Mouse (Mus musculus): ENCODE data around the gene Popdc2. TPM values are rescaled to one million over a fixed set of nuclear protein-coding genes. Genes with fewer than 3 reads are reported as not detected.

The Popdc2 gene
- total RNA-seq, 2 experiments from 2014 or later, result 6.2 to 26.5 TPM

- ATAC-seq (replicated peaks; ENCODE audit: low FRiP score, poor library complexity, severe bottlenecking), result no peak
Measured at GRCm38 (mm10) chr16:38396155-38396554, 34.1 kb downstream of the Popdc2 start.

GRCm38 (mm10) chr16:38398266-38398665, 36.3 kb downstream of the Popdc2 start:
- ATAC-seq (replicated peaks; ENCODE audit: low FRiP score, poor library complexity, severe bottlenecking), result no peak

GRCm38 (mm10) chr16:38399076-38399475, 37.1 kb downstream of the Popdc2 start:
- ATAC-seq (replicated peaks; ENCODE audit: low FRiP score, poor library complexity, severe bottlenecking), result no peak

GRCm38 (mm10) chr16:38399531-38400231, 37.7 kb downstream of the Popdc2 start:
- no peak for ATAC-seq (replicated peaks; ENCODE audit: low FRiP score, poor library complexity, severe bottlenecking)

- ATAC-seq (replicated peaks; ENCODE audit: low FRiP score, poor library complexity, severe bottlenecking), result no peak
Measured at GRCm38 (mm10) chr16:38400311-38400960, 38.4 kb downstream of the Popdc2 start.

DNA sequence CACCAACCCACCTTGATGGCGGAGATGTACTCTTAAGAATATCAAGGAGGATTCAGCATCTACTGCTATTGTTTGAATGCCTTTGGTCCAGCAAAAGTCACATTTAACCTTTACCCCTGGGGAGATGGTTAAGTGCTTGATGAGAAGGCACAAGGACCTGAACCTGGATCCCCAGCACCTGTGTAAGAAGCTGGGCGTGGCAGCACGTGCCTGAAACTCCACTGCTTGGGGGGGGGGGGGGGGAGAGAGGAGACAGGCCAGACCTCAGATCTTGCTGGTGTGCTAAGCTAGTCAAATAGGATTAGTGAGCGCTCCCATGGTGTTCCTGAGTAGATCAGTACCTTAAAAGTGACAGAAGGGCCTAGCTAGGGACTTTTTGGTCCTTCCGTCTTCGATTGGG, 39.5 kb downstream of the Popdc2 start:
- ATAC-seq (replicated peaks; ENCODE audit: low FRiP score, poor library complexity, severe bottlenecking), result no peak

- ATAC-seq (replicated peaks; ENCODE audit: low FRiP score, poor library complexity, severe bottlenecking), result no peak
Measured at GRCm38 (mm10) chr16:38403639-38404038, 41.6 kb downstream of the Popdc2 start.

- no peak for ATAC-seq (replicated peaks; ENCODE audit: low FRiP score, poor library complexity, severe bottlenecking)
Measured at GRCm38 (mm10) chr16:38406293-38406692, 44.3 kb downstream of the Popdc2 start.

DNA sequence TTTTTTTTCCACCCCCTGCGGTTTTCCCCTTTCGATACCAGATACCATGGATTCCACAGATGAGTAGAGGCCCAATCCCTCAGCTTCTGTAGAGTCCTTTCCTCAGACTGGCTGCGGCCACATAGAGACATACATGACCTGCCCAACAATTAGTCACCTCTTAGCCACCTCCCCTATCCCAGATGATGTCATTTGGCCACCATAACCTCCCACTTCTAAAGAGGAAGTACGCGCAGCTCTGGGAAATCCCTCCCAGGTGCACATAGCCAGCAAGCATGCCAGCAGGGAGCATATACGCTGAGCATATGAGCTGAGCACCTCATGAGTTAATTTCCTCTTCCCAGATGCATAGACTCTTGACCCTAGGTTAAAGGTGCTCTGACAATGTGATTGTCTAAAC, 44.7 kb downstream of the Popdc2 start:
- no peak for ATAC-seq (replicated peaks; ENCODE audit: low FRiP score, poor library complexity, severe bottlenecking)

DNA sequence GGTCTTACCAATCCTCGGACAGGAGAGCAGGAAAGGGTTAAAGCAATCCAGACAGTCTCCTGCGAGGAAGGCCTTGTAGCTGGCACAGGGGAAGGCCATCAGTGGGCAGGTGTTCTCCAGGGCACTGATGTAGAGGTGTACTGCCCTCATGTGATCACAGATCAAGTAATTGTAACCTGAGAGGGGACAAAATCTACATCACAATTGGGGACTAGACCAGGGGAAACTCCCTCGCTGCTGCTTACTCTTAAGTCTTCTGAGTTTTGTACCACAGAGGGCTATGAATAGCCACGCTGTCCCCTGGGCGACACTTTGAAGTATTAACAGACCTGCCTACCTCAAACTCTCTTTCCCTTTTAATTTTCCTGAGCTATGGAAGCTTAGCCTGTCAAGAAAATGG, 45.6 kb downstream of the Popdc2 start:
- ATAC-seq (replicated peaks; ENCODE audit: low FRiP score, poor library complexity, severe bottlenecking), result no peak

DNA sequence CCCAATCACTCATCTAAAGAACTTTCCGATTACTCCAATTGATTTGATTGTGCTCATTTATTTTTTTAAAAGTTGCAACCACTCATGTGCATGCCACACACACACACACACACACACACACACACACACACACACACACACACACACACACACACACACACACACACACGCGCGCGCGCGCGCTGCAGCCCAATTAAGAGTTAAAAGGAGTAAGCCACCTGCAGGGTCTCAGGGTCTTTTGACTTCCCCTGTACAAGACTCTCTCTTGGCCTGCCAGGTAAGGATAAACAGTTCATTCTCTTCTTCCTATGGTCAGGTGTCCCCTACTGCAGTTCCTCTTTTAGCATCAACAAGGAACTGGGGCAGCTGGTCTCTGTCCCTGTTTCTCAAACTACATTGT, 46.4 kb downstream of the Popdc2 start:
- ATAC-seq (replicated peaks; ENCODE audit: low FRiP score, poor library complexity, severe bottlenecking), result no peak

DNA sequence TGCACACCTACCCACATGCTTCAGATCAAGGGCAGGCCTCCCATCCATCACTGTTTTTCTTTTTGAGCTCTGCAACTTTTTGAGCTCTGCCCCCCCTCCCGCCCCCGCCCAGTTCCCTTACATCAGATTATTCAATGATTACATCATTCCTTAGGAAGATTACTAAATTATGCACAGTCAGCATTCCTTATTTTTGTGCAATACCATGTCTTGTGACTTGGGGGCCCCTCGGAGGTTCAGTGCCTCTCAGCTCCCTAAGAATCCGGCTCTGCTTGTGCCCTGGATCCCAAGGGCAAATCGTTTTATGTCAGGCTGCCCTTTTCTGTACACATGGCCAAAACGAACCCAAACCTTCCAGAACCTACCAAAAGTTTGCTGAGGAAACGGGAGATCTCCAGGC, 52.9 kb downstream of the Popdc2 start:
- ATAC-seq (replicated peaks; ENCODE audit: low FRiP score, poor library complexity, severe bottlenecking), result no peak

GRCm38 (mm10) chr16:38425374-38425773, 63.4 kb downstream of the Popdc2 start:
- no peak for ATAC-seq (replicated peaks; ENCODE audit: low FRiP score, poor library complexity, severe bottlenecking)

- no peak for ATAC-seq (replicated peaks; ENCODE audit: low FRiP score, poor library complexity, severe bottlenecking)
Measured at GRCm38 (mm10) chr16:38425799-38426198, 63.8 kb downstream of the Popdc2 start.

Other genes with a start within 250 kb of the Popdc2 start
- not detected in 2 replicates for gene Nr1i2, start 67.4 kb upstream of the Popdc2 start, total RNA-seq (2015; ENCODE audit: low replicate concordance)
- not detected in 2 replicates for gene Nr1i2, start 67.4 kb upstream of the Popdc2 start, total RNA-seq (2017; ENCODE audit: low replicate concordance)
- gene Maats1, start 20.1 kb upstream of the Popdc2 start, total RNA-seq (2015; ENCODE audit: low replicate concordance), result 0.42 TPM in 1 of 2 replicates, not detected in the other
- not detected in 2 replicates for gene Maats1, start 20.1 kb upstream of the Popdc2 start, total RNA-seq (2017; ENCODE audit: low replicate concordance)
- 53.5 and 84.5 TPM in 2 replicates for gene Cox17, start 15.2 kb upstream of the Popdc2 start, total RNA-seq (2015; ENCODE audit: low replicate concordance)
- gene Cox17, start 15.2 kb upstream of the Popdc2 start, total RNA-seq (2017; ENCODE audit: low replicate concordance), result 93.1 and 317 TPM in 2 replicates
- gene Gm21987, start 15.2 kb upstream of the Popdc2 start, total RNA-seq (2015; ENCODE audit: low replicate concordance), result not detected in 2 replicates
- gene Gm21987, start 15.2 kb upstream of the Popdc2 start, total RNA-seq (2017; ENCODE audit: low replicate concordance), result not detected in 2 replicates
- gene Pla1a, start 70.9 kb downstream of the Popdc2 start, total RNA-seq (2015; ENCODE audit: low replicate concordance), result 3.7 TPM in 1 of 2 replicates, not detected in the other
- gene Pla1a, start 70.9 kb downstream of the Popdc2 start, total RNA-seq (2017; ENCODE audit: low replicate concordance), result 0.28 TPM in 1 of 2 replicates, not detected in the other
- 6.1 and 9.2 TPM in 2 replicates for gene Adprh, start 90.5 kb downstream of the Popdc2 start, total RNA-seq (2015; ENCODE audit: low replicate concordance)
- gene Adprh, start 90.5 kb downstream of the Popdc2 start, total RNA-seq (2017; ENCODE audit: low replicate concordance), result 2.2 and 4.6 TPM in 2 replicates
- gene Cd80, start 93.4 kb downstream of the Popdc2 start, total RNA-seq (2015; ENCODE audit: low replicate concordance), result not detected in 2 replicates
- 0.77 and 0.98 TPM in 2 replicates for gene Cd80, start 93.4 kb downstream of the Popdc2 start, total RNA-seq (2017; ENCODE audit: low replicate concordance)
- gene Timmdc1, start 160.5 kb downstream of the Popdc2 start, total RNA-seq (2015; ENCODE audit: low replicate concordance), result 1.5 and 3.6 TPM in 2 replicates
- gene Timmdc1, start 160.5 kb downstream of the Popdc2 start, total RNA-seq (2017; ENCODE audit: low replicate concordance), result 3.8 and 12.4 TPM in 2 replicates
- gene Poglut1, start 188.0 kb downstream of the Popdc2 start, total RNA-seq (2015; ENCODE audit: low replicate concordance), result 7.3 and 8.5 TPM in 2 replicates
- 3.2 and 3.6 TPM in 2 replicates for gene Poglut1, start 188.0 kb downstream of the Popdc2 start, total RNA-seq (2017; ENCODE audit: low replicate concordance)
- 16.1 and 24.2 TPM in 2 replicates for gene Tmem39a, start 196.5 kb downstream of the Popdc2 start, total RNA-seq (2015; ENCODE audit: low replicate concordance)
- 15.8 and 26.2 TPM in 2 replicates for gene Tmem39a, start 196.5 kb downstream of the Popdc2 start, total RNA-seq (2017; ENCODE audit: low replicate concordance)